Mouse (Mus musculus) ES-CJ7 (cell line): ENCODE measurements around the gene Edf1.

Source experiments
- DNase-seq: peaks from one replicate; pipeline ENCODE4 v3.0.0; 2011; ENCODE audit warnings: low read depth, low spot score

Edf1 gene

DNA sequence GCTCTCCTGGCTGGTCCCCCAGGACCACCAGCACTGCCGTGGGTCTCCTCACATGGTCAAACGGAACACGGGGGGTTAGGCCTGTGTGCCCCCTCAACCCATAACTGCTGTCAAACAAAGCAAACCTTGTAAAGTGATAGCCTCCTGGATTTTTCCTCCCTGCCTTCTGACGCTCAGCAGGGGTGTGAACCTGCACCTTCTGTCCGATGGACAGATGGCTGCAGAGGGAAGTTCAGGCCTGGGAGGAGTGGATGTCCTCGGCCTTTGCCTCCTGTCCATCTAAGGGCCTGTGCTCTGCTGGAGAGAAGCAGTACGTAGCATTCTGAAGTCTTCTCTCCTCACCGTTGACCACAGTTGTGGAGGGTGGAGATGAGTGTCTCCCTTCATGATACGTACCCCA, 4.3 kb downstream of the Edf1 start:
- DNase-seq = no peak

- DNase-seq = no peak
These were observed 8.1 kb downstream of the Edf1 start for GRCm38 (mm10) chr2:25565741-25566140.

- DNase-seq = no peak
These were observed 8.9 kb downstream of the Edf1 start for GRCm38 (mm10) chr2:25566558-25566957.

DNA sequence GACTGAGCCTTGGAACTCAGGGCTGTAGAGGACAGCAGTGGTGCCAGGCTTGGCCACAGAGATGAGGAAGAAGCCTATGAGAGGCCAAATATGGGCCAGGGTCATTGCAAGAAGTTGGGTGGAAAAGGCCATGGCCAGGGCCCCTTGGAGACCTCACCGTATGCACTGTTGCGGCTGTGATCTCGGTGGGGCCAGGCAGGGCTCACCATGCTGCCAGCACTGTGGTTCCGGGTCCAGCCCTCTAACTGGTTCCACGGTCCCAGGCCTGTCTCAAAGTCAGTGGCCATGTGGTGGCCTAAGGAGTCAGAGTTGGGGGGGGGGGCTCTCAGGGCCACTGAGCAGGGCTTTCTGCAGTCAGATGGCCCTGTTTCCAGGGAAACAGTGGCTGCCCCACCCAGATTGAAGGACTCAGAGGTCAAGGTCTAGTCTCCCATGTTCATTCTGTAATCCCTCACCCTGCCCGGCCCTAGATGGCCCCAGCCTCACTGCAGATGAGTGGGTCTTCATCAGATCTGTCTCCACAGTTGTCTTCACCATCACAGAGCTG, 10.9 kb downstream of the Edf1 start:
- DNase-seq = no peak

- no peak for DNase-seq
These were observed 11.7 kb downstream of the Edf1 start for GRCm38 (mm10) chr2:25569323-25569722.

DNA sequence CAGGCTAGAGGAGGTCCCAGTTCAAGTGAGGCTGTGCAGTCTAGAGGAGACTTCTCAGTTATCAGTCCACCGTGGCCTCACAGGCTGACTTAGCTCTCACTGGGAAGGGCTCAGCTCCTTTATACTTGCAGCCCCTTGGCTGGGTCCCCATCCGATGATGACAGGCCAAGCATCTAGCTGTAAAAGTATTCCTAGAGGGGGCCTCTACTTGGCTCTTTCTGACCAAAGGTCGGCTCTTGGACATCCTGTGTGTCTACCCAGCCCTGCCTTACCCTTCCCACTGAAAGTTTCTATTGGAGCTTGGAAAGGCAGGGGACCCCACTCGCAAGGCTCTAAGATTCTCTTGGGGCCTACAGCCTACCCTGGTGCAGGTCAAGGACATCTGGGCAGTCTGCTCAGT, 13.6 kb downstream of the Edf1 start:
- no peak for DNase-seq

- no peak for DNase-seq
These were observed 15.4 kb downstream of the Edf1 start for GRCm38 (mm10) chr2:25573068-25573467.

GRCm38 (mm10) chr2:25574136-25574535, 16.5 kb downstream of the Edf1 start:
- no peak for DNase-seq

DNA sequence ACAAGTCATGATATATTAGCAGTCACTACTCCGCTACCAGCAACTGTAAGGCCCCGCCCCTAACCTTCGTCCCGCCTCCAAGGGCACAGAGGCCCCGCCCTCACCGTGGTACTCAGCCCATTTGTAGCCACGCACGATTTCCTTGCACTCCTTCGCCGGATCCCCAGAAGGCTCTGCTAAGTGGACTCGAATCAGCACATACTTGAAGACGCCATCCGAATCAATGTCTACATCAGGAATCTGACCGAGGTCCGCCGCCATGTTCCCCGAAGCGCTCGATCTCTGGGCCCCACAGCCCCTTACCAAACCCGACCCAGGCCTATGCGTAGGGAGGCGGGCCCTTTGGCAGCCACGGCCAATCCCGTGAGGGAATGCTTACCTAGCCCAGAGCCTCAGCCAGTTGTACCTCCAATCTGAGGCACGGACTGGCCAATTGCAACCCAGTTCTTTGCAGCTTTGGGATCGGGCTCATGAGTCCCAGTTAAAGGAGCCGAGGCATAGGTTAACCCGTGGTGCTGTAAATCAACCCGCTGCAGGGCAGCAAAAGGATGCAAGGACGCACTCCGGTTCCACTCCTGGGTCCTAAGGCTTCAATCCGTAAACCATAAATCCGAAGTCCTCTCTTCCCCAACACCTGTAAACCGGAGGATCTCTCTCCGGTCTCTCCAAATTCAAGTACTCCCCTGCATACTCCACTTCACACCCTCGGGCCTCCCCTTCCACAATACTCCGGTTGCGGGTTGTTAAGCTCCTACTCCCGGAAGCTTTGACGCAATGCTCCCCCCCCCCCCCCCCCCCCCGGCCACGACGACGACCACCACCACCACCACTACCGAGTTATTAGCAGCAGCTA, 17.2 kb downstream of the Edf1 start, which contains the start of the genes Mamdc4 and Phpt1:
Gene Mamdc4, minus strand, starts transcription at position 267 of the 853 bp plus-strand sequence.
Gene Phpt1, minus strand, starts transcription at position 646 of the 853 bp plus-strand sequence.
- peak; percentile 97 for DNase-seq

DNA sequence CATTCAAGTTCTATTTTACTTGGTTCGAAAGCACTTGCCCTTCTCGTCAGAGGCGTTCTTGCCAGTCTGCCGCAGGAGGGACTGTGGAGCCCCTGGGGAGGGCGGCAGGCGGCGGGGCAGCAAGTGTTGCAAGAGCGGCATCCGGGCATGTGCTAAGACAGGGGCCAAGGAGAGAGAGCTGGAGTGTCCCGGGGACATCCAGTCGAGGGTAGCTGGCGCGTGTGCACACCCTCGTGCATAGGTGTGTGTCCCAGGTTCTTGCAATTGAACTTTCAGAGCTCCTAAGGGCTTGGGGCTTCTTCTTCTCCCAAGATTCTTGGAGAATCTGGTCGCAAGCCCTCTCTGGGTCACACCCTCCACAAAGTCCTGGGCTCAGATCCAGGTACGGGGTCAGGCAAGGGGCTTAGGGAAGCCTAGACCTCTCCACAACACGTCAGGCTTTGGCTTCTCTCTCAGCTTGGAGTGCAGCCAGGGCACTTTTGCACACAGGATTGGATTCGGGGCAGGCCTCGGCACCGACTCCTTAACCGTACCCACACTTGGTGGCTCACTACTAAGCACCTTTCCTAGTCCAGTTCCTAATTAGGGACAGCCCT, 17.9 kb downstream of the Edf1 start:
- peak; percentile 25 for DNase-seq

- DNase-seq = no peak
These were observed 18.6 kb downstream of the Edf1 start for GRCm38 (mm10) chr2:25576028-25576850.

DNA sequence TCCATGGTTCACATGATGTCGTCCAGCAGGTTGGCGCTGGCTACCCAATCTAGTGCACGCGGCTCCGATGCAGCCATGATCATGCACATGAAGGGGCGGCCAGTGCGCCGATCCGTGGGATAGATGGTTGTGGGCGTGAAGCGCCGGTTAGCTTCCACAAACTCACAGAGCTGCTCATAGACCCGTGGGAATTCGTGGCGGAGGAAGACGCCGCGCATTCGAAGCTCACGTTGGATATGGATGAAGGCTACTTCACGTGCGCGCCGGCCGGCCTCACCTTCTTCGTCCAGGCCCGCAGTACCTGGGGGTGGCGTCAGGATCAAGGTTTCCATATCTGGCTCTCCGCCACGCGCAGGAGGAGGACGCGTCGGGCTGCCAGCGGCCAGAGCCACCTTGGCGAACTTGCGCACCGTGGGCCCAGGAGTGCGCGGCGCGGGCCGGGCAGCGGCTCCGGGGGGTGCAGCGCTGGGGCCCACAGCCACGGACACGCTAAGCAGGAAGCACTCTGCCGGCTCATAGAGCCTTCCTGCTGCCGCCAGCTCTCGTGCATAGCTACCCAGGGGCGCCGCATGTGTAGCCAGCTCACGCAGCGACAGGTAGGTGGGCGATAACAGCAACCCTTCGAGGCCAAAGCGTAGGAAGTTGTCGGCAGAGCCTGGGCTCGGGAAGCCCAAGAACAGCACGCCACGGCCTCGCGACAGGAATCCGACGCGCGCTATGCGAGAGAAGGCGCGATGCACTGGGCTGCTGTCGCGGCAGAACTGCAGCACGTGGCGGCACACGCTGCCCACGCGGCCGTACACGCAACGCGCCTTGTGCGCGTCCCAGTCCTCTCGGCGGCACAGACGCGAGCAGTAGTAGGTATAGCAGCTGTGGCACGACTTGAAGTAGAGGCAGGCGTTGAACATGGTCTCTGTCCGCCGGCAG, 19.6 kb downstream of the Edf1 start:
- peak; percentile 38 for DNase-seq

DNA sequence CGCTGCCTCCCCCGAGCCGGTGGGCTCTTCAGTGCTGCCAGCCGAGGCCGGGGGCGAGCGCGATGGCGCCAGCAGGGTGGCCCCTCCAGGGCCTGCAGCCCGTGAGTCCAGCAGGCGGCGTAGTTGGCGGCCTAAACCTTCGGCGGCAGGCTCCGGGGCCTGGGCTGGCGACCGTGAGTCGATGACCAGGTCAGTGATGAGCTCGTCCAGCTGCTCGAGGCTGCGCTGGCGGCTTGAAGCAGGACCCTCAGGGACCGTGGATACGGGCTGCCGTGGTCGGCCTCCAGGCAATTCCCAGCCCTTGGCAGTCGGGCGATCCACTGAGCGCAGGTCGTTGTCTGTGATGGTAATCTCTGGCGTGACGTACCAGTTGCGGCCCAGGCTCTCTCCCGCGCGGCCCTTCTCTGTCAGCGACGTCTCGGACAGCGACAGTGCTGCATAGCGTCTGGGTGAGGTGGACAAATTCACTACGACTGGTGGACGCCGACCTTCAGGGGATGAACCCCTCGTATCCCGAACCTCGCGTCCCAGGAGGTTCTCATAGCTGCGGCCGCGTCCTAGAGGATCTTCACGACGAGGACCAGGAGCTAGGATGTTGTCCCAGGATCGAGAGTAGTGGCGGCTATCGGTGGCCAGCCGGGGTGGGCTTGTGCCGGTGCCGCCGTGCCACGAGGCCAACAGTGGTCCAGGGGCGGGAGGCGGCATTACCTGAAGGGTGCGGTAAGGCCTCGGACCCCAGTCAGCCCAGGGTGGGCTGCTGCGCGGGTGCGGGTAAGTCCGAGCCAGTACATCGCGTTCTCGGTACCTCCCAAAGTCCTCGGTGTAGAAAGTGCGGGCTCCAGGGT, 20.5 kb downstream of the Edf1 start:
- DNase-seq = peak; percentile 26

- DNase-seq = peak; percentile 34
These were observed 21.4 kb downstream of the Edf1 start for GRCm38 (mm10) chr2:25578796-25579736.

- DNase-seq = peak; percentile 87
These were observed 22.3 kb downstream of the Edf1 start for GRCm38 (mm10) chr2:25579737-25580460.

GRCm38 (mm10) chr2:25580621-25581101, 23.0 kb downstream of the Edf1 start:
- no peak for DNase-seq

GRCm38 (mm10) chr2:25581294-25581864, 23.7 kb downstream of the Edf1 start, which contains the start of gene Ajm1:
Gene Ajm1 (minus strand): TSS chr2:25581757.
- DNase-seq = peak; percentile 63
